Mouse (Mus musculus) C2C12 (cell line): ENCODE measurements around the gene Cdkl3. TPM values are rescaled to one million over a fixed set of nuclear protein-coding genes. Genes with fewer than 3 reads are reported as not detected.

ENCODE experiments used
- H3K27me3 ChIP-seq: one replicate; pipeline ENCODE4 v1.6.1; 2011; ENCODE audit not compliant: control insufficient read depth, insufficient read depth, insufficient read length
- H3K36me3 ChIP-seq: one replicate; pipeline ENCODE4 v1.6.1; 2011; ENCODE audit not compliant: control insufficient read depth, insufficient read depth
- H3K4me3 ChIP-seq: one replicate; pipeline ENCODE4 v1.5.1; 2011; ENCODE audit warnings: mild to moderate bottlenecking, control low read depth; ENCODE audit not compliant: poor library complexity, insufficient read depth, severe bottlenecking
- H3K79me2 ChIP-seq: one replicate; pipeline ENCODE4 v1.6.1; 2011; ENCODE audit not compliant: control insufficient read depth, insufficient read depth
- H3K79me3 ChIP-seq: one replicate; pipeline ENCODE4 v1.6.1; 2011; ENCODE audit warnings: low read depth, control low read depth
- H3ac ChIP-seq: one replicate; pipeline ENCODE3; 2011; ENCODE audit warnings: low read depth; ENCODE audit not compliant: control insufficient read depth, insufficient read length
- CEBPB ChIP-seq: IDR thresholded peaks from one replicate; pipeline ENCODE4 v1.6.1; 2011; ENCODE audit warnings: low read depth, mild to moderate bottlenecking, control low read depth, moderate library complexity
- CTCF ChIP-seq: IDR thresholded peaks from one replicate; pipeline ENCODE4 v1.5.1; 2011; ENCODE audit not compliant: control insufficient read depth, insufficient read depth, insufficient read length
- FOSL1 ChIP-seq: IDR thresholded peaks from one replicate; pipeline ENCODE4 v1.8.0; 2011; ENCODE audit warnings: mild to moderate bottlenecking, low read length; ENCODE audit not compliant: poor library complexity, insufficient read depth, severe bottlenecking
- MAX ChIP-seq: IDR thresholded peaks from one replicate; pipeline ENCODE4 v1.6.1; 2011; ENCODE audit warnings: mild to moderate bottlenecking, control low read depth
- MYOD1 ChIP-seq: IDR thresholded peaks from one replicate; pipeline ENCODE4 v1.6.1; 2011; ENCODE audit warnings: low read depth; ENCODE audit not compliant: control insufficient read depth, insufficient read length
- MYOG ChIP-seq: IDR thresholded peaks from one replicate; pipeline ENCODE4 v1.6.1; 2011; ENCODE audit not compliant: control insufficient read depth, insufficient read length; ENCODE audit errors: extremely low read depth
- USF1 ChIP-seq: IDR thresholded peaks from one replicate; pipeline ENCODE4 v1.6.1; 2011; ENCODE audit warnings: low read depth, mild to moderate bottlenecking, control low read depth, moderate library complexity
- polyA plus RNA-seq: library from polyadenylated mRNA; unstranded; fragments of >200 nt; fragmentation: generic; extraction: Trizol; gene quantifications from one replicate; pipeline ENCODE4 v1.2.1, GENCODE M21; 2012; ENCODE audit warnings: missing spikeins

Gene Cdkl3
- polyA plus RNA-seq, 1 experiment: 1.7 TPM

GRCm38 (mm10) chr11:52122045-52122444 is 118.0 kb downstream of the Cdkl3 start:
- H3K79me3 ChIP-seq: peaks cover 39% of the 10 kb centered on the region
- H3K79me2 ChIP-seq: peaks cover 69% of the 10 kb centered on the region
- H3K27me3 ChIP-seq: no peaks in the 10 kb centered on the region
- H3ac ChIP-seq: no peak overlapping the region
- H3K4me3 ChIP-seq: no peak overlapping the region
- H3K36me3 ChIP-seq: peaks cover 96% of the 10 kb centered on the region
- no peak for TF ChIP-seq CTCF
- TF ChIP-seq MAX: no peak
- no peak for TF ChIP-seq CEBPB
- TF ChIP-seq FOSL1: no peak
- no peak for TF ChIP-seq MYOD1
- TF ChIP-seq MYOG: no peak
- TF ChIP-seq USF1: no peak

- Histone ChIP-seq H3K4me3 (no peak overlapping the region), H3K79me3 (peaks cover 18% of the 10 kb centered on the region), H3K27me3 (no peaks in the 10 kb centered on the region), H3K36me3 (peaks cover 80% of the 10 kb centered on the region), H3ac (no peak overlapping the region), H3K79me2 (peaks cover 44% of the 10 kb centered on the region)
- TF ChIP-seq MAX (no peak), MYOG (no peak), CEBPB (no peak), CTCF (no peak), USF1 (no peak), MYOD1 (no peak), FOSL1 (no peak)
Observed at GRCm38 (mm10) chr11:52124468-52124867, 120.4 kb downstream of the Cdkl3 start.

GRCm38 (mm10) chr11:52127169-52127568 is 123.1 kb downstream of the Cdkl3 start:
- peaks cover 9% of the 10 kb centered on the region for H3K79me3 ChIP-seq
- no peak overlapping the region for H3K4me3 ChIP-seq
- TF ChIP-seq USF1 (no peak), MAX (no peak), CTCF (no peak), MYOD1 (no peak), CEBPB (no peak), FOSL1 (no peak), MYOG (no peak)
- peaks cover 20% of the 10 kb centered on the region for H3K79me2 ChIP-seq
- H3K27me3 ChIP-seq: no peaks in the 10 kb centered on the region
- peaks cover 65% of the 10 kb centered on the region for H3K36me3 ChIP-seq
- H3ac ChIP-seq: no peak overlapping the region

GRCm38 (mm10) chr11:52127760-52128159 is 123.7 kb downstream of the Cdkl3 start:
- TF ChIP-seq MAX (no peak), USF1 (no peak), CEBPB (no peak), MYOD1 (no peak), MYOG (no peak), CTCF (no peak), FOSL1 (no peak)
- Histone ChIP-seq H3K27me3 (no peaks in the 10 kb centered on the region), H3K4me3 (no peak overlapping the region), H3K79me2 (peaks cover 14% of the 10 kb centered on the region), H3ac (no peak overlapping the region), H3K36me3 (peaks cover 59% of the 10 kb centered on the region), H3K79me3 (peaks cover 9% of the 10 kb centered on the region)

GRCm38 (mm10) chr11:52128316-52129061 is 124.5 kb downstream of the Cdkl3 start:
- Histone ChIP-seq H3K4me3 (no peak overlapping the region), H3K36me3 (peaks cover 53% of the 10 kb centered on the region), H3K79me2 (peaks cover 13% of the 10 kb centered on the region), H3ac (no peak overlapping the region), H3K79me3 (peaks cover 7% of the 10 kb centered on the region), H3K27me3 (no peaks in the 10 kb centered on the region)
- no peak for TF ChIP-seq MYOD1
- no peak for TF ChIP-seq MAX
- TF ChIP-seq FOSL1: no peak
- TF ChIP-seq CEBPB: no peak
- no peak for TF ChIP-seq MYOG
- TF ChIP-seq USF1: no peak
- no peak for TF ChIP-seq CTCF
